8 mouse cellular contexts compared by ENCODE assay signal in genomic region chr8:120484460-120484859, GRCm38 (mm10).
DNase-seq lines count a peak whose midpoint lies in the region; ATAC-seq and TF ChIP-seq lines count a peak whose summit lies in the region.
"Had no signal": no experiment of that assay in that cellular context is flagged by ENCODE, and none has a peak within 500 bp of the region (broad histone marks: within the 10 kb centered on the region; RNA-seq: fewer than 3 reads in every experiment).

No protein-coding gene starts in this region.

- peak overlapping the region; percentile 2; the same call in 1 of the 2 replicates for H3K27ac ChIP-seq in spleen, adult 2 months (ENCODE audit: insufficient read depth, low read length)
- H3K27ac ChIP-seq in heart, embryonic 11.5 days (ENCODE audit: low read depth, low read length) = peak overlapping the region; percentile 29; the same call in 1 of the 2 replicates
- H3K27ac ChIP-seq in limb, embryonic 15.5 days = 0 out of 2 replicates have a peak overlapping the region, but pooled peaks have one; percentile 22

- no peaks in the 10 kb centered on the region for H3K9me3 ChIP-seq in heart, embryonic 11.5 days (replicated peaks; ENCODE audit: control insufficient read depth, low read length)
- H3K9me3 ChIP-seq in limb, embryonic 15.5 days = no peaks in the 10 kb centered on the region

- H3K4me1 ChIP-seq in spleen, adult 2 months (ENCODE audit: control insufficient read depth, insufficient read depth, insufficient read length) = peaks cover 24% of the 10 kb centered on the region
- H3K4me1 ChIP-seq in heart, embryonic 11.5 days (ENCODE audit: control insufficient read depth, insufficient read depth, low read length) = peaks cover 32% of the 10 kb centered on the region
- H3K4me1 ChIP-seq in limb, embryonic 15.5 days = peaks cover 64% of the 10 kb centered on the region

- WGBS in spleen, adult 2 months = 37% methylated on average over 6 of the region's 6 CpGs
- WGBS in heart, embryonic 11.5 days (ENCODE audit: insufficient replicate concordance) = 57% methylated on average over 6 of the region's 6 CpGs
- WGBS in limb, embryonic 15.5 days = 32% methylated on average over 6 of the region's 6 CpGs

- ATAC-seq in heart, embryonic 11.5 days (replicated peaks; ENCODE audit: insufficient number of reproducible peaks, low FRiP score, low TSS enrichment) = no peak
- no peak for ATAC-seq in limb, embryonic 15.5 days (ENCODE audit: insufficient number of reproducible peaks, low FRiP score, low TSS enrichment, low read depth)

- H3K36me3 ChIP-seq in spleen, adult 2 months (ENCODE audit: control insufficient read depth, insufficient read depth, low read length) = no peaks in the 10 kb centered on the region
- no peaks in the 10 kb centered on the region for H3K36me3 ChIP-seq in heart, embryonic 11.5 days (ENCODE audit: control insufficient read depth, insufficient read depth, low read length)
- no peaks in the 10 kb centered on the region for H3K36me3 ChIP-seq in limb, embryonic 15.5 days

- DNase-seq in spleen, adult 2 months (ENCODE audit: low read depth in 1 of 2, low spot score in 2 of 2) = no peak
- no peak for DNase-seq in spleen, adult 18-20 months
- peak; percentile 56 for DNase-seq in telencephalon, adult 2 months (ENCODE audit: low read depth, low spot score)
- no peak for DNase-seq in ovary, adult 18-20 months (ENCODE audit: low spot score)
- no peak for DNase-seq in cerebellum, adult 11-12 months
- DNase-seq: lung, adult 2 months had no signal

- no peak for TF ChIP-seq CTCF in spleen, adult 2 months (IDR thresholded peaks at IDR 0.05; ENCODE audit: extremely low read depth, insufficient read depth, insufficient read length, insufficient replicate concordance)

- TF ChIP-seq POLR2A in spleen, adult 2 months (IDR thresholded peaks at IDR 0.05; ENCODE audit: low read depth, low read length) = no peak

- H3K9ac ChIP-seq in heart, embryonic 11.5 days (ENCODE audit: low read depth, low read length) = peak overlapping the region; percentile 56; the same call in 1 of the 2 replicates
- H3K9ac ChIP-seq in limb, embryonic 15.5 days = no peak overlapping the region

- no peaks in the 10 kb centered on the region for H3K27me3 ChIP-seq in spleen, adult 2 months (ENCODE audit: control insufficient read depth, insufficient read depth, low read length)
- H3K27me3 ChIP-seq in heart, embryonic 11.5 days (ENCODE audit: control insufficient read depth, insufficient read depth, low read length) = 0 out of 2 replicates have a peak, but pooled peaks cover 2% of the 10 kb centered on the region
- H3K27me3 ChIP-seq in limb, embryonic 15.5 days = peaks cover 40% of the 10 kb centered on the region

- no peak overlapping the region for H3K4me3 ChIP-seq in spleen, adult 2 months (ENCODE audit: extremely low read depth, insufficient read depth, insufficient read length)
- H3K4me3 ChIP-seq in heart, embryonic 11.5 days (ENCODE audit: low read depth, low read length) = no peak overlapping the region
- no peak overlapping the region for H3K4me3 ChIP-seq in limb, embryonic 15.5 days

- H3K4me2 ChIP-seq in heart, embryonic 11.5 days = no peak overlapping the region
- no peak overlapping the region for H3K4me2 ChIP-seq in limb, embryonic 15.5 days
